Mouse (Mus musculus) cortical plate, adult 2 months (tissue): Measurements from ENCODE around the gene Olfr743. TPM values are rescaled to one million over a fixed set of nuclear protein-coding genes. Genes with fewer than 3 reads are reported as not detected.
"Not testable (repeated sequence)": the region's sequence is repeated elsewhere in the genome, so short reads cannot be mapped to it uniquely, and the experiment has no call there.

Experiments used
- H3K27ac ChIP-seq: fragments of 200-500 bp; 2 replicates; pipeline ENCODE4 v1.5.1; 2012; ENCODE audit warnings: low read length, control low read depth, inconsistent platforms; ENCODE audit not compliant: insufficient read depth
- H3K4me1 ChIP-seq: fragments of 200-500 bp; 2 replicates; pipeline ENCODE4 v1.6.1; 2011; ENCODE audit warnings: low read length; ENCODE audit not compliant: control insufficient read depth, insufficient read depth
- H3K4me3 ChIP-seq: fragments of 200-500 bp; 2 replicates; pipeline ENCODE4 v1.5.1; 2011; ENCODE audit warnings: mild to moderate bottlenecking, low read length, control low read depth; ENCODE audit not compliant: insufficient read depth
- CTCF ChIP-seq: fragments of 200-500 bp; IDR thresholded peaks from 2 replicates; pipeline ENCODE4 v1.5.1; 2011; ENCODE audit warnings: mild to moderate bottlenecking, control low read depth, low read length; ENCODE audit not compliant: insufficient read depth; ENCODE audit errors: extremely low read depth
- POLR2A ChIP-seq: fragments of 200-500 bp; IDR thresholded peaks from 2 replicates; pipeline ENCODE4 v1.6.1; 2011; ENCODE audit warnings: mild to moderate bottlenecking, low read length, control low read depth; ENCODE audit not compliant: insufficient read depth; ENCODE audit errors: extremely low read depth
- polyA plus RNA-seq: library from polyadenylated mRNA; depleted of rRNA; stranded (reverse); fragments of >200 nt; gene quantifications from 2 replicates; pipeline ENCODE4 v1.2.3, GENCODE M21; 2012; rRNA removed

Olfr743 gene
- not detected in 2 replicates for polyA plus RNA-seq

DNA sequence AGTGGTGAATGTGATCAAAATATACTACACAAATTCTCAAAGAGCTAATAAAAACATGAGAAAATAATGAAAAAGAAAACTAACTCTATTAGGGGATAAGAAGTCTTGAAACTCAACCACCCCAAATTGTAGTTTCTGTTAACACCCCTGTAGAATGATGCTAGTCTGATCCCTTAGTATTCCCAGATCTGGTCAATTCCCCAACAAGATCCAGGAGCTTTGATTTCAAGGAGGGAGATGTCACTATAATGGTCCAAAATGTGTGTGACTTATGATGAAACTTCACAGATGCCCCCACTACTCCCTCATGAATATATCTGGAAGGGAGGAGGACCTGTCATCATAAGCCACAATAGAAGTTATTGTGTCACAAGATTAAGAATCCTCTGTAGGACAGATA lies at the start of gene Olfr743:
Gene Olfr743, plus strand, starts transcription at position 301 of the 400 bp plus-strand sequence.
- Histone ChIP-seq H3K4me1 (no peaks in the 10 kb centered on the region), H3K4me3 (no peak within 1 kb of the TSS), H3K27ac (no peak within 1 kb of the TSS)
- no peak for TF ChIP-seq POLR2A
- no peak for TF ChIP-seq CTCF

- H3K27ac ChIP-seq: no peak within 1 kb of the TSS
- TF ChIP-seq CTCF (no peak), POLR2A (no peak)
- no peak within 1 kb of the TSS for H3K4me3 ChIP-seq
- H3K4me1 ChIP-seq: no peaks in the 10 kb centered on the region
Measured at GRCm38 (mm10) chr14:50472438-50472837, 49.2 kb upstream of the Olfr743 start, which contains the start of gene Olfr741. Gene Olfr741 (plus strand): TSS chr14:50472738.

GRCm38 (mm10) chr14:50478406-50478805 lies 43.2 kb upstream of the Olfr743 start:
- TF ChIP-seq CTCF (no peak), POLR2A (no peak)
- no peak overlapping the region for H3K4me3 ChIP-seq
- H3K4me1 ChIP-seq: no peaks in the 10 kb centered on the region
- H3K27ac ChIP-seq: no peak overlapping the region

DNA sequence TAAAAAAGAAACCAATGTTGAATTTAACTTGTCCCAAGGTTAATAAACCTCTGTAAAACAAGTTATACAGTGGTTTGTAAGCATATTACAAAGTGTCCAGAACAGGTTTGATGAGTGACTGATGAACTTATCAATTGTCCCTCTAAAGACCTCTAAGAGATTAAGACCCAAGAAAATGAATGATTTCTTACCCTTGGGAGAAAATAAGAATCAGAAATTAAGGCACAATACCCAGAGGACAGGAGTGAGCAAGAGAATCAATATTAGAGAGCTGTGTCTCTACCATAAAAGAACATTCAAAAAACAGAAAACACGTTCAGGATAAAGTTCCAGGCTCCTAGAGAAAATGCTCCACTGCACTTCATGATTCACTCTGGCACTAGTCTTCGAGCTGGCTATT lies 18.3 kb upstream of the Olfr743 start, which contains the start of gene Olfr742:
Gene Olfr742, plus strand, starts transcription at position 301 of the 400 bp plus-strand sequence.
- no peaks in the 10 kb centered on the region for H3K4me1 ChIP-seq
- H3K27ac ChIP-seq: no peak within 1 kb of the TSS
- no peak for TF ChIP-seq POLR2A
- TF ChIP-seq CTCF: no peak
- H3K4me3 ChIP-seq: no peak within 1 kb of the TSS

DNA sequence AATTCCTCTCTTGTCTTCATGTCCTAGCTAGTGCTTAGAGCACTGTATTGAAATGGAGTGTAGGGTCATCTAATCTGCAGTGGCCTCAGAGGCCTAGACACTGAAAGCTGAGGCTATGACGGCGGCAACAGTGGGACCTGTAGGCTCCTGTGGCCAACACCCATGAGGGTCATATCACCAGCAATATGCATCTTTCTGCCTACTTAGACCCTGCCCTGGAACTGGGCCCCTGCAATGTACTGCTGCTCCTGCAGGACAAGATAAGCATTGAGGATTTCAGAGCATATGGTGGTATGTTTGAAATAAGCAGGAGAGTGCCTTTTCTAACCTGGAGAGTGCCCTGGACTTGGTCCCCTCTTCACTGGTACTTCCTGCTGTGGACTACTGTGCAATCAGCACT lies 31.1 kb downstream of the Olfr743 start:
- no peak overlapping the region for H3K4me3 ChIP-seq
- H3K4me1 ChIP-seq: no peaks in the 10 kb centered on the region
- TF ChIP-seq CTCF: no peak
- no peak for TF ChIP-seq POLR2A
- H3K27ac ChIP-seq: no peak overlapping the region

- not testable (repeated sequence) for H3K4me3 ChIP-seq, H3K27ac ChIP-seq, H3K4me1 ChIP-seq
Measured at GRCm38 (mm10) chr14:50573056-50573455, 51.4 kb downstream of the Olfr743 start.

Other genes with a start within 250 kb of the Olfr743 start
- gene Olfr732, start 237.6 kb upstream of the Olfr743 start, polyA plus RNA-seq: not detected in 2 replicates
- gene Olfr733, start 220.3 kb upstream of the Olfr743 start, polyA plus RNA-seq: not detected in 2 replicates
- gene Olfr734, start 195.1 kb upstream of the Olfr743 start, polyA plus RNA-seq: not detected in 2 replicates
- not detected in 2 replicates for gene Olfr735, start 173.0 kb upstream of the Olfr743 start, polyA plus RNA-seq
- not detected in 2 replicates for gene Tlr11, start 163.9 kb upstream of the Olfr743 start, polyA plus RNA-seq
- not detected in 2 replicates for gene Olfr736, start 140.7 kb upstream of the Olfr743 start, polyA plus RNA-seq
- gene Olfr738, start 114.3 kb upstream of the Olfr743 start, polyA plus RNA-seq: not detected in 2 replicates
- gene Olfr739, start 103.2 kb upstream of the Olfr743 start, polyA plus RNA-seq: not detected in 2 replicates
- gene Olfr740, start 76.3 kb upstream of the Olfr743 start, polyA plus RNA-seq: not detected in 2 replicates
- not detected in 2 replicates for gene Olfr741, start 49.1 kb upstream of the Olfr743 start, polyA plus RNA-seq
- gene Olfr742, start 18.2 kb upstream of the Olfr743 start, polyA plus RNA-seq: not detected in 2 replicates
- gene Olfr744, start 93.0 kb downstream of the Olfr743 start, polyA plus RNA-seq: not detected in 2 replicates
- not detected in 2 replicates for gene Olfr745, start 117.5 kb downstream of the Olfr743 start, polyA plus RNA-seq
- gene Olfr746, start 125.2 kb downstream of the Olfr743 start, polyA plus RNA-seq: not detected in 2 replicates
- gene Olfr747, start 171.4 kb downstream of the Olfr743 start, polyA plus RNA-seq: not detected in 2 replicates
- gene Olfr748, start 185.5 kb downstream of the Olfr743 start, polyA plus RNA-seq: not detected in 2 replicates
- gene Olfr749, start 223.3 kb downstream of the Olfr743 start, polyA plus RNA-seq: not detected in 2 replicates